Mouse (Mus musculus) olfactory bulb, adult 2 months (tissue): ENCODE measurements around the gene Rab37.

Experiments
- CTCF ChIP-seq: fragments of 200-500 bp; IDR thresholded peaks from 2 replicates; pipeline ENCODE4 v1.5.1; 2012; ENCODE audit warnings: low read depth, mild to moderate bottlenecking, low read length, moderate library complexity; ENCODE audit not compliant: insufficient read depth
- POLR2A ChIP-seq: fragments of 200-500 bp; IDR thresholded peaks from 2 replicates; pipeline ENCODE4 v1.6.1; 2012; ENCODE audit warnings: mild to moderate bottlenecking, low read depth, low read length, moderate library complexity; ENCODE audit not compliant: insufficient read depth

GRCm38 (mm10) chr11:115071631-115072294 is 19.5 kb upstream of the Rab37 start:
- TF ChIP-seq CTCF: no peak
- TF ChIP-seq POLR2A: no peak
